Mouse (Mus musculus): ENCODE measurements around the gene Ccdc57.

DNA sequence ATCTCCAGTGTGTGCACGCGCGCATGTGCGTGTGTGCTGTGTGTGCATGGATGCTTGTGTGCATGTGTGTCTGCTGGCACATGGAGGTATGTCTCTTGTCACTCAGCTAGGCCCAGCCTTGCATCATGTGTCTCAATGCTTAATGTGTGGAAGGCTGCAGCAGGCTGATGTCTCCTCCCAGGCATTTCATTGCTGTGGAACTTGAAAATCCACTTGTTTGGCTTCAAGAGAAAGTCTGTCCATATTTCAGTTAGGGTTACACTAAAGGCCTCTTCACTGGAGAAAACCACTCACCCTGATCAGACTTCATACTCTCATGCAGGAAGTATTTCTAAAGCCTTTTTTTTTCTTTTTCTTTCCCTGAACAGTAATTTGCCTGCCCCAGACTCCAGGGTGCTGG lies 79.5 kb downstream of the Ccdc57 start:
- TF ChIP-seq CTCF (IDR thresholded peaks at IDR 0.05; ENCODE audit: control insufficient read depth, insufficient read depth, insufficient replicate concordance, low read depth, low read length): no peak
- TF ChIP-seq POLR2A (IDR thresholded peaks at IDR 0.05; ENCODE audit: control insufficient read depth, low read depth, low read length): no peak
